Comparison of ENCODE assay signal across 7 mouse cellular contexts in the genomic region with DNA sequence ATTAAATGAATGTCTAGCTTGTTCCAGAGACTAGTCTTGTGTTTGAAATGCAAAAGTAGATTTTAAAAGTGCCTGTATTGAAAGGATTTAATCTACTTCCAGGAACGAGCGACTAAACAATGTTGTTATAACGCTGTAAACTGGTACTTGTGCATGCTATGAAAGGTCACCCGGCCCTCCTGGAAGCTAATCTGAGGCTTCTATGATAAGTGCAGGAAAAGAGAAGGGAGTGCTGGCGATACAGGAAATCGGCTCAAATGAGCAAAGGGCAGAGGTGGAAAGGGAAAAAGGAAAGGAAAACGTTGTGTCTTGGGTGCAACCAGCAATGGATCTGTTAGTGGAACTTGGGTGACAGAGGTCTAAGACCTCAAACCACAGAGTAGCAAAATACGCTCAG. TPM values are rescaled to one million over a fixed set of nuclear protein-coding genes. Genes with fewer than 3 reads are reported as not detected.
DNase-seq lines count a peak whose midpoint lies in the region; ATAC-seq and TF ChIP-seq lines count a peak whose summit lies in the region.

No protein-coding gene starts in this region.

- H3K9me3 ChIP-seq in lung, embryonic 14.5 days (ENCODE audit: low read depth, low read length): no peaks in the 10 kb centered on the region
- H3K9me3 ChIP-seq in embryonic facial prominence, embryonic 15.5 days (replicated peaks): no peaks in the 10 kb centered on the region
- H3K9me3 ChIP-seq in intestine, embryonic 14.5 days (ENCODE audit: control insufficient read depth, low read length): no peaks in the 10 kb centered on the region
- H3K9me3 ChIP-seq in midbrain, embryonic 12.5 days: no peaks in the 10 kb centered on the region

- no peak for TF ChIP-seq CTCF in lung, embryonic 14.5 days (IDR thresholded peaks at IDR 0.05; ENCODE audit: low read depth)

- H3K4me1 ChIP-seq in lung, embryonic 14.5 days (ENCODE audit: insufficient read depth): no peaks in the 10 kb centered on the region; the same call in 1 of the 2 replicates
- peaks cover 22% of the 10 kb centered on the region for H3K4me1 ChIP-seq in embryonic facial prominence, embryonic 15.5 days
- peaks cover 10% of the 10 kb centered on the region for H3K4me1 ChIP-seq in intestine, embryonic 14.5 days (replicated peaks; ENCODE audit: control insufficient read depth, insufficient read depth, low read length)
- peaks cover 15% of the 10 kb centered on the region for H3K4me1 ChIP-seq in midbrain, embryonic 12.5 days

- peak overlapping the region; percentile 68 for H3K4me2 ChIP-seq in lung, embryonic 14.5 days
- H3K4me2 ChIP-seq in embryonic facial prominence, embryonic 15.5 days (replicated peaks): peak overlapping the region; percentile 60
- peak overlapping the region; percentile 39 for H3K4me2 ChIP-seq in intestine, embryonic 14.5 days (ENCODE audit: low read length)
- peak overlapping the region; percentile 79 for H3K4me2 ChIP-seq in midbrain, embryonic 12.5 days (replicated peaks)

- H3K36me3 ChIP-seq in lung, embryonic 14.5 days (ENCODE audit: insufficient read depth): peaks cover 11% of the 10 kb centered on the region
- no peaks in the 10 kb centered on the region for H3K36me3 ChIP-seq in embryonic facial prominence, embryonic 15.5 days
- peaks cover 6% of the 10 kb centered on the region for H3K36me3 ChIP-seq in intestine, embryonic 14.5 days (ENCODE audit: control insufficient read depth, insufficient read depth, low read length)
- 0 out of 2 replicates have a peak, but pooled peaks cover 13% of the 10 kb centered on the region for H3K36me3 ChIP-seq in midbrain, embryonic 12.5 days

- peak overlapping the region; percentile 95 for H3K4me3 ChIP-seq in lung, embryonic 14.5 days (ENCODE audit: low read depth, low read length)
- peak overlapping the region; percentile 89 for H3K4me3 ChIP-seq in embryonic facial prominence, embryonic 15.5 days (replicated peaks)
- peak overlapping the region; percentile 95 for H3K4me3 ChIP-seq in intestine, embryonic 14.5 days (ENCODE audit: low read depth, low read length)
- peak overlapping the region; percentile 97; the same call in 1 of the 2 replicates for H3K4me3 ChIP-seq in midbrain, embryonic 12.5 days

- H3K9ac ChIP-seq in lung, embryonic 14.5 days: peak overlapping the region; percentile 98
- H3K9ac ChIP-seq in embryonic facial prominence, embryonic 15.5 days: no peak overlapping the region
- 0 out of 2 replicates have a peak overlapping the region, but pooled peaks have one; percentile 1 for H3K9ac ChIP-seq in intestine, embryonic 14.5 days (ENCODE audit: low read length)
- H3K9ac ChIP-seq in midbrain, embryonic 12.5 days (replicated peaks): no peak overlapping the region

- H3K27me3 ChIP-seq in lung, embryonic 14.5 days (ENCODE audit: insufficient read depth, low read length): no peaks in the 10 kb centered on the region
- no peaks in the 10 kb centered on the region for H3K27me3 ChIP-seq in embryonic facial prominence, embryonic 15.5 days
- H3K27me3 ChIP-seq in intestine, embryonic 14.5 days (replicated peaks; ENCODE audit: control insufficient read depth, insufficient read depth, low read length): no peaks in the 10 kb centered on the region
- no peaks in the 10 kb centered on the region for H3K27me3 ChIP-seq in midbrain, embryonic 12.5 days

- DNase-seq in lung, embryonic 14.5 days: no peak
- no peak for DNase-seq in lung, postnatal 4 days
- DNase-seq in intestine, embryonic 14.5 days (ENCODE audit: low spot score): no peak
- no peak for DNase-seq in layer of hippocampus, adult 18-20 months (ENCODE audit: low spot score in 2 of 2)

- WGBS in lung, embryonic 14.5 days: 15% methylated on average over 8 of the region's 8 CpGs
- WGBS in embryonic facial prominence, embryonic 15.5 days: 24% methylated on average over 8 of the region's 8 CpGs
- 22% methylated on average over 8 of the region's 8 CpGs for WGBS in intestine, embryonic 14.5 days
- 27% methylated on average over 8 of the region's 8 CpGs for WGBS in midbrain, embryonic 12.5 days

- peak; percentile 9; the same call in 1 of the 2 replicates for ATAC-seq in lung, embryonic 14.5 days (ENCODE audit: insufficient read depth)
- ATAC-seq in embryonic facial prominence, embryonic 15.5 days (ENCODE audit: insufficient number of reproducible peaks, low FRiP score, low TSS enrichment, low read depth): no peak
- ATAC-seq in intestine, embryonic 14.5 days (replicated peaks; ENCODE audit: low FRiP score, low TSS enrichment, low read depth): 0 out of 2 replicates have a peak, but pooled peaks have one; percentile 14
- ATAC-seq in midbrain, embryonic 12.5 days (ENCODE audit: low FRiP score, low read depth): peak; percentile 13; the same call in 1 of the 2 replicates
- no peak for ATAC-seq in activated CD4-positive, CD25-positive, alpha-beta regulatory T cell, adult 4 months

- H3K27ac ChIP-seq in lung, embryonic 14.5 days (ENCODE audit: low read depth): no peak overlapping the region; the same call in none of the 2 replicates
- H3K27ac ChIP-seq in embryonic facial prominence, embryonic 15.5 days (replicated peaks): peak overlapping the region; percentile 98
- H3K27ac ChIP-seq in intestine, embryonic 14.5 days (ENCODE audit: low read depth): peak overlapping the region; percentile 97
- H3K27ac ChIP-seq in midbrain, embryonic 12.5 days (replicated peaks): peak overlapping the region; percentile 99; the same call in 1 of the 2 replicates

RNA-seq across cellular contexts. Expression of a gene that starts 0.3 kb away (rescaled TPM):
- polyA plus RNA-seq in lung, embryonic 14.5 days (2014; fragmentation: Nextera tagmentation; extraction: Ambion mirVana): 205 and 208 TPM in 2 replicates
- polyA plus RNA-seq in embryonic facial prominence, embryonic 15.5 days (2015; fragmentation: Nextera tagmentation; extraction: Ambion mirVana): 187 and 188 TPM in 2 replicates
- polyA plus RNA-seq in intestine, embryonic 14.5 days (2014; fragmentation: Nextera tagmentation; extraction: Ambion mirVana): 207 and 215 TPM in 2 replicates
- 178 TPM in 2 replicates for polyA plus RNA-seq in midbrain, embryonic 12.5 days (2016; fragmentation: Nextera tagmentation; extraction: Ambion mirVana)
- 10 to 100 TPM; 73.6 to 78.1 TPM for total RNA-seq in layer of hippocampus, adult 18-20 months (2021)
- polyA plus RNA-seq in activated CD4-positive, CD25-positive, alpha-beta regulatory T cell, adult 4 months (2017; shearing (Covaris generic)): 10 to 100 TPM; 77.8 to 80.2 TPM

RNA-seq across cellular contexts. Expression of a gene that starts 28.2 kb away (rescaled TPM):
- polyA plus RNA-seq in lung, embryonic 14.5 days (2014; fragmentation: Nextera tagmentation; extraction: Ambion mirVana): 70.1 and 71.6 TPM in 2 replicates
- polyA plus RNA-seq in embryonic facial prominence, embryonic 15.5 days (2015; fragmentation: Nextera tagmentation; extraction: Ambion mirVana): 38.7 and 38.8 TPM in 2 replicates
- 53.1 and 53.3 TPM in 2 replicates for polyA plus RNA-seq in intestine, embryonic 14.5 days (2014; fragmentation: Nextera tagmentation; extraction: Ambion mirVana)
- polyA plus RNA-seq in midbrain, embryonic 12.5 days (2016; fragmentation: Nextera tagmentation; extraction: Ambion mirVana): 34.5 and 40.4 TPM in 2 replicates
- not detected for total RNA-seq in layer of hippocampus, adult 18-20 months (2021)
- 10 to 100 TPM; 24.3 to 29.3 TPM for polyA plus RNA-seq in activated CD4-positive, CD25-positive, alpha-beta regulatory T cell, adult 4 months (2017; shearing (Covaris generic))

RNA-seq across cellular contexts. Expression of a gene that starts 33.5 kb away (rescaled TPM):
- polyA plus RNA-seq in lung, embryonic 14.5 days (2014; fragmentation: Nextera tagmentation; extraction: Ambion mirVana): 79.6 and 86.0 TPM in 2 replicates
- 67.2 and 69.8 TPM in 2 replicates for polyA plus RNA-seq in embryonic facial prominence, embryonic 15.5 days (2015; fragmentation: Nextera tagmentation; extraction: Ambion mirVana)
- 58.5 and 66.5 TPM in 2 replicates for polyA plus RNA-seq in intestine, embryonic 14.5 days (2014; fragmentation: Nextera tagmentation; extraction: Ambion mirVana)
- 105 and 109 TPM in 2 replicates for polyA plus RNA-seq in midbrain, embryonic 12.5 days (2016; fragmentation: Nextera tagmentation; extraction: Ambion mirVana)
- total RNA-seq in layer of hippocampus, adult 18-20 months (2021): 100 to 1,000 TPM; 149 to 160 TPM
- polyA plus RNA-seq in activated CD4-positive, CD25-positive, alpha-beta regulatory T cell, adult 4 months (2017; shearing (Covaris generic)): 100 to 1,000 TPM; 100 to 103 TPM

RNA-seq across cellular contexts. Expression of a gene that starts 43.4 kb away (rescaled TPM):
- polyA plus RNA-seq in lung, embryonic 14.5 days (2014; fragmentation: Nextera tagmentation; extraction: Ambion mirVana): 42.6 and 43.9 TPM in 2 replicates
- polyA plus RNA-seq in embryonic facial prominence, embryonic 15.5 days (2015; fragmentation: Nextera tagmentation; extraction: Ambion mirVana): 20.9 and 22.3 TPM in 2 replicates
- polyA plus RNA-seq in intestine, embryonic 14.5 days (2014; fragmentation: Nextera tagmentation; extraction: Ambion mirVana): 25.3 and 28.6 TPM in 2 replicates
- 27.4 and 30.6 TPM in 2 replicates for polyA plus RNA-seq in midbrain, embryonic 12.5 days (2016; fragmentation: Nextera tagmentation; extraction: Ambion mirVana)
- total RNA-seq in layer of hippocampus, adult 18-20 months (2021): 10 to 100 TPM; 21.5 to 23.9 TPM
- 10 to 100 TPM; 12.0 to 12.6 TPM for polyA plus RNA-seq in activated CD4-positive, CD25-positive, alpha-beta regulatory T cell, adult 4 months (2017; shearing (Covaris generic))

Comparison
In these comparisons a context has a peak if more than half of its experiments do, and no peak if none do; other contexts are left out.
1. ATAC-seq: peak in lung, embryonic 14.5 days (single experiment), intestine, embryonic 14.5 days (single experiment) and midbrain, embryonic 12.5 days (single experiment); none in embryonic facial prominence, embryonic 15.5 days (single experiment) and activated CD4-positive, CD25-positive, alpha-beta regulatory T cell, adult 4 months (single experiment).
2. H3K9ac ChIP-seq: peak in lung, embryonic 14.5 days (single experiment) and intestine, embryonic 14.5 days (single experiment); none in embryonic facial prominence, embryonic 15.5 days (single experiment) and midbrain, embryonic 12.5 days (single experiment).
3. Peak in every context shown above with its lines, with median percentiles within 50 percentile points of each other: H3K4me2 ChIP-seq and H3K4me3 ChIP-seq.